Mouse (Mus musculus): ENCODE measurements around the gene Sap30l. TPM values are rescaled to one million over a fixed set of nuclear protein-coding genes. Genes with fewer than 3 reads are reported as not detected.

Gene Sap30l
- total and polyA plus RNA-seq, 3 experiments, result 17.1 to 23.1 (median 20.8) TPM

DNA sequence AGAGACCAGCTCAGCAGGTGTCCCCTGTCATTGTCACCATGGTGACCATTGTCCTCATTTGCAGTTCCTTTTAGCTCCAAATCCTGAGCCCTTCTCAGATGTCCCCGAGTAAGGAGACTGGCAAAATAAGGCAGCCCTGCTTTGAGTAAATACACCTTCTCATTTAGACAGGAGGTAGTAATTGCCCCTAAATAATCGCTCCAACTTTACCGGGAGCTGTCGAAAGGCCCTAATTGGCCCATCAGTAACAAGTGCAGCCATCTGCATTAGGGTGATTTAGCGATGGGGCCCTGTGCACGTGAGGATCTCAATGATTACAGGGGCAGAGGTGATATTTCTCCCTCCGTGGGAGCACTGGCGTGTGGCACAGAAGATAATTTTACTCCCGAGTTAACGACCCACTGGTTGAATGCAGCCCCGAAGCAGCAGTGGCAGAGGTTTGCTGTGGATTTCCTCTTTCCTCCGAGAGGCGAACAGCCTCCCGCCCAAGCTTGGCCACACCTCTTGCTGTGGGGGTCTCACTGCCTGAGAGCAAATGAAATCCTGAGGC is 40.9 kb upstream of the Sap30l start:
- Histone ChIP-seq H3K36me3 (replicated peaks in 1 of 2; ENCODE audit: control insufficient read depth in 1 of 2, insufficient read depth in 1 of 2, low read length in 1 of 2) (no peaks in the 10 kb centered on the region), H3K27me3 (replicated peaks) (peaks cover 71% of the 10 kb centered on the region), H3K4me1 (ENCODE audit: control insufficient read depth in 1 of 2, insufficient read depth in 2 of 2) (peaks cover 7 to 8% of the 10 kb centered on the region in 2 experiments), H3K9ac (ENCODE audit: insufficient read depth, low read depth) (no peak overlapping the region), H3K9me3 (replicated peaks; ENCODE audit: low read length) (peaks cover 11% of the 10 kb centered on the region), H3K4me3 (replicated peaks in 1 of 3; ENCODE audit: low read depth in 2 of 3, low read length in 2 of 3, poor library complexity in 1 of 3) (no peak overlapping the region), H3K79me2 (replicated peaks; ENCODE audit: control insufficient read depth, extremely low read depth, insufficient read depth, poor library complexity, severe bottlenecking) (no peaks in the 10 kb centered on the region), H3K4me2 (ENCODE audit: insufficient read depth, low read depth, poor library complexity, severe bottlenecking) (no peak overlapping the region), H3K27ac (ENCODE audit: insufficient read depth, low read depth) (no peak overlapping the region)
- no peak for DNase-seq (ENCODE audit: extremely low read depth)
- in situ Hi-C loops (cut with MboI; ENCODE audit: low pct_ligation_motif_present, low pct_unique_long_range_greater_than_20kb, low sequenced_read_pairs), result no loop called here
- dilution Hi-C loops (cut with MboI; ENCODE audit: extremely low pct_ligation_motif_present, extremely low pct_unique_long_range_greater_than_20kb, low sequenced_read_pairs), result no loop called here
- TF ChIP-seq ZNF384 (IDR thresholded peaks at IDR 0.05; ENCODE audit: low read depth, low read length), result no peak
- no peak for TF ChIP-seq USF1 (IDR thresholded peaks at IDR 0.05; ENCODE audit: low read depth, low read length)
- TF ChIP-seq NELFE (IDR thresholded peaks at IDR 0.05; ENCODE audit: low read depth, low read length), result no peak
- no peak for TF ChIP-seq ZKSCAN1 (IDR thresholded peaks at IDR 0.05; ENCODE audit: borderline replicate concordance, low read depth, low read length)
- no peak for TF ChIP-seq TCF12 (IDR thresholded peaks at IDR 0.05; ENCODE audit: low read depth, low read length)
- TF ChIP-seq E2F4 (IDR thresholded peaks at IDR 0.05; ENCODE audit: insufficient replicate concordance, low read depth, low read length), result no peak
- TF ChIP-seq JUN (IDR thresholded peaks at IDR 0.05; ENCODE audit: insufficient read depth, low read depth, low read length), result no peak
- no peak for TF ChIP-seq UBTF (IDR thresholded peaks at IDR 0.05; ENCODE audit: low read depth, low read length)
- no peak for TF ChIP-seq SMC3 (IDR thresholded peaks at IDR 0.05; ENCODE audit: low read depth, low read length)
- TF ChIP-seq CTCF (conservative IDR thresholded peaks at IDR 0.05 in 1 of 2, IDR thresholded peaks at IDR 0.05 in 1 of 2; ENCODE audit: low read depth in 2 of 2, low read length in 2 of 2), result no peak
- TF ChIP-seq KAT2A (IDR thresholded peaks at IDR 0.05; ENCODE audit: insufficient replicate concordance, low read length), result no peak
- TF ChIP-seq BHLHE40 (IDR thresholded peaks at IDR 0.05; ENCODE audit: low read depth, low read length), result no peak
- no peak for TF ChIP-seq ZMIZ1 (IDR thresholded peaks at IDR 0.05; ENCODE audit: low read depth, low read length)

DNA sequence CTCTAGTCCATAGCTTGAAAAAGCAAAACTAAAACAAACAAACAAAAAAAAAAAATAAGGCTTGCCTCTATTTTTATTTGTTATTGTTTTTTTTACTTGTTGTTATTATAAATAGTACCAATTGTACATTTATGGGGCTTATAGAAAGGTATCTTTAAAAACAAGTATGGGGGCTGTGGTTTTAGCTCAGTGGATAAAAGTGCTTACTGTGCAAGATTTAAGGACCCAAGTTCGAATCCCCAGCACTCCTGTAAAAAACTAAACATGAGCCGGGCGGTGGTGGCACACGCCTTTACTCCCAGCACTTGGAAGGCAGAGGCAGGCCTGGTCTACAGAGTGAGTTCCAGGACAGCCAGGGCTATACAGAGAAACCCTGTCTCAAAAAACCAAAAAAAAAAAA is 40.1 kb upstream of the Sap30l start:
- peaks cover 11% of the 10 kb centered on the region for H3K9me3 ChIP-seq (replicated peaks; ENCODE audit: low read length)
- no peak overlapping the region for H3K9ac ChIP-seq (ENCODE audit: insufficient read depth, low read depth)
- in situ Hi-C loops (cut with MboI; ENCODE audit: low pct_ligation_motif_present, low pct_unique_long_range_greater_than_20kb, low sequenced_read_pairs) (no loop called here), dilution Hi-C loops (cut with MboI; ENCODE audit: extremely low pct_ligation_motif_present, extremely low pct_unique_long_range_greater_than_20kb, low sequenced_read_pairs) (no loop called here)
- no peak for DNase-seq (ENCODE audit: extremely low read depth)
- no peaks in the 10 kb centered on the region for H3K79me2 ChIP-seq (replicated peaks; ENCODE audit: control insufficient read depth, extremely low read depth, insufficient read depth, poor library complexity, severe bottlenecking)
- no peaks in the 10 kb centered on the region for H3K36me3 ChIP-seq (replicated peaks in 1 of 2; ENCODE audit: control insufficient read depth in 1 of 2, insufficient read depth in 1 of 2, low read length in 1 of 2)
- H3K4me2 ChIP-seq (ENCODE audit: insufficient read depth, low read depth, poor library complexity, severe bottlenecking), result no peak overlapping the region
- H3K27ac ChIP-seq (ENCODE audit: insufficient read depth, low read depth), result no peak overlapping the region
- peaks cover 7 to 8% of the 10 kb centered on the region in 2 experiments for H3K4me1 ChIP-seq (ENCODE audit: control insufficient read depth in 1 of 2, insufficient read depth in 2 of 2)
- no peak overlapping the region for H3K4me3 ChIP-seq (replicated peaks in 1 of 3; ENCODE audit: low read depth in 2 of 3, low read length in 2 of 3, poor library complexity in 1 of 3)
- peaks cover 71% of the 10 kb centered on the region for H3K27me3 ChIP-seq (replicated peaks)
- TF ChIP-seq MXI1 (IDR thresholded peaks at IDR 0.05; ENCODE audit: low read depth, low read length) (no peak), MAFK (IDR thresholded peaks at IDR 0.05; ENCODE audit: insufficient replicate concordance, low read length) (peak; percentile 63; the same call in 1 of the 2 replicates)

Data from CH12.LX (cell line).